Mouse (Mus musculus): Measurements from ENCODE around the gene Gm13757. TPM values are rescaled to one million over a fixed set of nuclear protein-coding genes. Genes with fewer than 3 reads are reported as not detected.
"Not testable (repeated sequence)": the region's sequence is repeated elsewhere in the genome, so short reads cannot be mapped to it uniquely, and the experiment has no call there.

The Gm13757 gene
- polyA plus RNA-seq (2012; ENCODE audit: insufficient read depth, low replicate concordance) = not detected in 2 replicates

GRCm38 (mm10) chr2:88449031-88449430 lies at the start of gene Gm13757:
Gm13757 (minus strand) TSS chr2:88449131.
- TF ChIP-seq FLI1 (IDR thresholded peaks at IDR 0.05; ENCODE audit: low read length) (no peak), GATA1 (IDR thresholded peaks at IDR 0.05; ENCODE audit: borderline replicate concordance, low read length) (no peak)
- Histone ChIP-seq H3K4me3 (replicated peaks) (no peak within 1 kb of the TSS), H3K4me1 (no peaks in the 10 kb centered on the region), H3K9me3 (no peaks in the 10 kb centered on the region), H3K36me3 (replicated peaks; ENCODE audit: low read length) (no peaks in the 10 kb centered on the region), H3K27me3 (replicated peaks) (no peaks in the 10 kb centered on the region)

GRCm38 (mm10) chr2:88493020-88493419 lies 44.1 kb upstream of the Gm13757 start, which contains the start of gene Olfr1185-ps1:
Olfr1185-ps1 (plus strand) TSS chr2:88493320.
- no peak for TF ChIP-seq FLI1 (IDR thresholded peaks at IDR 0.05; ENCODE audit: low read length)
- no peak for TF ChIP-seq GATA1 (IDR thresholded peaks at IDR 0.05; ENCODE audit: borderline replicate concordance, low read length)
- Histone ChIP-seq H3K9me3 (no peaks in the 10 kb centered on the region), H3K27me3 (replicated peaks) (no peaks in the 10 kb centered on the region), H3K4me3 (replicated peaks) (no peak within 1 kb of the TSS), H3K36me3 (replicated peaks; ENCODE audit: low read length) (no peaks in the 10 kb centered on the region), H3K4me1 (no peaks in the 10 kb centered on the region)

- Histone ChIP-seq H3K9me3 (no peaks in the 10 kb centered on the region), H3K36me3 (replicated peaks; ENCODE audit: low read length) (no peaks in the 10 kb centered on the region), H3K4me1 (no peaks in the 10 kb centered on the region), H3K4me3 (replicated peaks) (no peak within 1 kb of the TSS), H3K27me3 (replicated peaks) (no peaks in the 10 kb centered on the region)
- TF ChIP-seq FLI1 (IDR thresholded peaks at IDR 0.05; ENCODE audit: low read length) (no peak), GATA1 (IDR thresholded peaks at IDR 0.05; ENCODE audit: borderline replicate concordance, low read length) (no peak)
Observed at GRCm38 (mm10) chr2:88483298-88483697, 34.4 kb upstream of the Gm13757 start, which contains the start of gene Olfr1184. Olfr1184 (plus strand) TSS chr2:88483598.

- not testable (repeated sequence) for H3K27me3 ChIP-seq (replicated peaks); H3K4me1 ChIP-seq; H3K4me3 ChIP-seq (replicated peaks); H3K9me3 ChIP-seq; H3K36me3 ChIP-seq (replicated peaks; ENCODE audit: low read length)
Observed at GRCm38 (mm10) chr2:88454567-88454966, 5.6 kb upstream of the Gm13757 start, which contains the start of gene Olfr1183. Olfr1183 (plus strand) TSS chr2:88454867.

GRCm38 (mm10) chr2:88426071-88426470 lies 22.9 kb downstream of the Gm13757 start, which contains the start of gene Olfr1181:
Olfr1181 (minus strand) TSS chr2:88426171.
- no peaks in the 10 kb centered on the region for H3K4me1 ChIP-seq
- no peak within 1 kb of the TSS for H3K4me3 ChIP-seq (replicated peaks)
- no peak for TF ChIP-seq GATA1 (IDR thresholded peaks at IDR 0.05; ENCODE audit: borderline replicate concordance, low read length)
- no peak for TF ChIP-seq FLI1 (IDR thresholded peaks at IDR 0.05; ENCODE audit: low read length)
- no peaks in the 10 kb centered on the region for H3K36me3 ChIP-seq (replicated peaks; ENCODE audit: low read length)
- H3K9me3 ChIP-seq = no peaks in the 10 kb centered on the region
- H3K27me3 ChIP-seq (replicated peaks) = no peaks in the 10 kb centered on the region

GRCm38 (mm10) chr2:88419051-88419450 lies 29.9 kb downstream of the Gm13757 start, which contains the start of gene Olfr1180:
Olfr1180 (minus strand) TSS chr2:88419151.
- no peak within 1 kb of the TSS for H3K4me3 ChIP-seq (replicated peaks)
- no peak for TF ChIP-seq FLI1 (IDR thresholded peaks at IDR 0.05; ENCODE audit: low read length)
- TF ChIP-seq GATA1 (IDR thresholded peaks at IDR 0.05; ENCODE audit: borderline replicate concordance, low read length) = no peak
- H3K36me3 ChIP-seq (replicated peaks; ENCODE audit: low read length) = no peaks in the 10 kb centered on the region
- no peaks in the 10 kb centered on the region for H3K27me3 ChIP-seq (replicated peaks)
- no peaks in the 10 kb centered on the region for H3K9me3 ChIP-seq
- no peaks in the 10 kb centered on the region for H3K4me1 ChIP-seq

GRCm38 (mm10) chr2:88406353-88406752 lies 42.6 kb downstream of the Gm13757 start, which contains the start of gene Olfr1179:
Olfr1179 (minus strand) TSS chr2:88406453.
- no peak for TF ChIP-seq GATA1 (IDR thresholded peaks at IDR 0.05; ENCODE audit: borderline replicate concordance, low read length)
- no peak for TF ChIP-seq FLI1 (IDR thresholded peaks at IDR 0.05; ENCODE audit: low read length)
- Histone ChIP-seq H3K9me3 (no peaks in the 10 kb centered on the region), H3K27me3 (replicated peaks) (no peaks in the 10 kb centered on the region), H3K4me1 (no peaks in the 10 kb centered on the region), H3K36me3 (replicated peaks; ENCODE audit: low read length) (no peaks in the 10 kb centered on the region), H3K4me3 (replicated peaks) (no peak within 1 kb of the TSS)

Other genes with a start within 250 kb of the Gm13757 start
- gene Olfr1170, start 220.8 kb downstream of the Gm13757 start, polyA plus RNA-seq (2012; ENCODE audit: insufficient read depth, low replicate concordance) = not detected in 2 replicates
- gene Olfr1173, start 169.3 kb downstream of the Gm13757 start, polyA plus RNA-seq (2012; ENCODE audit: insufficient read depth, low replicate concordance) = not detected in 2 replicates
- not detected in 2 replicates for gene Olfr1174-ps, start 134.0 kb downstream of the Gm13757 start, polyA plus RNA-seq (2012; ENCODE audit: insufficient read depth, low replicate concordance)
- gene Olfr1175-ps, start 121.9 kb downstream of the Gm13757 start, polyA plus RNA-seq (2012; ENCODE audit: insufficient read depth, low replicate concordance) = not detected in 2 replicates
- not detected in 2 replicates for gene Olfr1176, start 112.4 kb downstream of the Gm13757 start, polyA plus RNA-seq (2012; ENCODE audit: insufficient read depth, low replicate concordance)
- not detected in 2 replicates for gene Olfr1177-ps, start 102.6 kb downstream of the Gm13757 start, polyA plus RNA-seq (2012; ENCODE audit: insufficient read depth, low replicate concordance)
- 0.45 TPM in 1 of 2 replicates, not detected in the other for gene Olfr1178, start 62.1 kb downstream of the Gm13757 start, polyA plus RNA-seq (2012; ENCODE audit: insufficient read depth, low replicate concordance)
- not detected in 2 replicates for gene Olfr1179, start 42.7 kb downstream of the Gm13757 start, polyA plus RNA-seq (2012; ENCODE audit: insufficient read depth, low replicate concordance)
- gene Olfr1180, start 30.0 kb downstream of the Gm13757 start, polyA plus RNA-seq (2012; ENCODE audit: insufficient read depth, low replicate concordance) = not detected in 2 replicates
- gene Olfr1181, start 23.0 kb downstream of the Gm13757 start, polyA plus RNA-seq (2012; ENCODE audit: insufficient read depth, low replicate concordance) = not detected in 2 replicates
- gene Olfr1183, start 5.7 kb upstream of the Gm13757 start, polyA plus RNA-seq (2012; ENCODE audit: insufficient read depth, low replicate concordance) = not detected in 2 replicates
- not detected in 2 replicates for gene Olfr1184, start 34.5 kb upstream of the Gm13757 start, polyA plus RNA-seq (2012; ENCODE audit: insufficient read depth, low replicate concordance)
- not detected in 2 replicates for gene Olfr1185-ps1, start 44.2 kb upstream of the Gm13757 start, polyA plus RNA-seq (2012; ENCODE audit: insufficient read depth, low replicate concordance)
- not detected in 2 replicates for gene Olfr1186, start 69.4 kb upstream of the Gm13757 start, polyA plus RNA-seq (2012; ENCODE audit: insufficient read depth, low replicate concordance)
- not detected in 2 replicates for gene Olfr1188, start 107.8 kb upstream of the Gm13757 start, polyA plus RNA-seq (2012; ENCODE audit: insufficient read depth, low replicate concordance)
- gene Olfr1189, start 137.3 kb upstream of the Gm13757 start, polyA plus RNA-seq (2012; ENCODE audit: insufficient read depth, low replicate concordance) = not detected in 2 replicates
- gene Olfr1191-ps1, start 191.4 kb upstream of the Gm13757 start, polyA plus RNA-seq (2012; ENCODE audit: insufficient read depth, low replicate concordance) = not detected in 2 replicates
- gene Olfr1192-ps1, start 199.4 kb upstream of the Gm13757 start, polyA plus RNA-seq (2012; ENCODE audit: insufficient read depth, low replicate concordance) = not detected in 2 replicates
- gene Olfr1193, start 226.5 kb upstream of the Gm13757 start, polyA plus RNA-seq (2012; ENCODE audit: insufficient read depth, low replicate concordance) = not detected in 2 replicates
- not detected in 2 replicates for gene Olfr1195, start 240.1 kb upstream of the Gm13757 start, polyA plus RNA-seq (2012; ENCODE audit: insufficient read depth, low replicate concordance)

All from megakaryocyte, embryonic 14.5 days (primary cell).